Mouse (Mus musculus): ENCODE results near the gene Fgfr2.
A peak's percentile ranks its signal among the peaks of the same experiment; 100 is the strongest.
"Not testable (repeated sequence)": the region's sequence is repeated elsewhere in the genome, so short reads cannot be mapped to it uniquely, and the experiment has no call there.

Fgfr2 gene

GRCm38 (mm10) chr7:130668013-130668412 is 2455.1 kb downstream of the Fgfr2 start:
- DNase-seq = not testable (repeated sequence)

DNA sequence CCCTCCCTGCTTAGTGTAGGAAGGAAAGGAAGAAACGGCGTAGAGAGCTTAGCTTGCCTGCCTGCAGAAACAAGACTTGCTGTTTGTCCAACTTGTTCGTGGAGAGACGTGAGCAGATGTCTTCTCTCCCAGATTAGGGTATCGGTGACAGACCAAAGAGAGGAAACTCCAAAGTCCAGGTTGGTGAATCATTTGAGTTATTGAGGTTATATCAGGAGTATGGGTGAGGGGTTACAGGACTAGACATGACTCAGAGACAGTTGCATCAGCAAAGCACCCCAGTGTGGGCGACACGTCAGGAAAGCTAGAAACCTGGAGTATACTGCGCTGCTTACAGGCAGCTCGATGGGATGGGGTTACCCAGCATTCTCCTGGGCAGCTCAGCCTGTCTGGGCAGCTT is 2457.8 kb downstream of the Fgfr2 start:
- DNase-seq = no peak

GRCm38 (mm10) chr7:130664629-130665028 is 2458.5 kb downstream of the Fgfr2 start:
- DNase-seq = no peak

- no peak for DNase-seq
Observed at GRCm38 (mm10) chr7:130664037-130664436, 2459.1 kb downstream of the Fgfr2 start.

GRCm38 (mm10) chr7:130662869-130663268 is 2460.3 kb downstream of the Fgfr2 start:
- no peak for DNase-seq

DNA sequence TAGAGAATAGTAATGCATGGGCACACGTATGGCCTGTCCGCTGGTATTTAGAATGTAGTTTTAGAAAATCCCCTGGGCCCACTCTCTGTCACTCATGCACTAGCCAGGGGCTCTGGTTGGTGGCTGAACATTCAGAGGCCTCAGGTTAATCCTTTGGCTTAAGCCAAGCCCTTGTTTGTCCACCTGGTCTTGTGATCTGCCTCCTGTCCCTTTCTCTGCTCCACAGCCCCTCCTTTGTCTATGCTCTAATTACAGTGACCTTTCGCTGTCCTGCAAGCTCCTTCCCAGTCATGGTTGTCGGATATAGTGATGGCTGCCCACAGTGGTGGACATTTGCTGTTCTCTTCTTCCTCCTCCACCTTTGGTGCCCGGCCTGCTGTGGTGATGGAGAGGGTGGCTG is 2460.9 kb downstream of the Fgfr2 start:
- no peak for DNase-seq

DNA sequence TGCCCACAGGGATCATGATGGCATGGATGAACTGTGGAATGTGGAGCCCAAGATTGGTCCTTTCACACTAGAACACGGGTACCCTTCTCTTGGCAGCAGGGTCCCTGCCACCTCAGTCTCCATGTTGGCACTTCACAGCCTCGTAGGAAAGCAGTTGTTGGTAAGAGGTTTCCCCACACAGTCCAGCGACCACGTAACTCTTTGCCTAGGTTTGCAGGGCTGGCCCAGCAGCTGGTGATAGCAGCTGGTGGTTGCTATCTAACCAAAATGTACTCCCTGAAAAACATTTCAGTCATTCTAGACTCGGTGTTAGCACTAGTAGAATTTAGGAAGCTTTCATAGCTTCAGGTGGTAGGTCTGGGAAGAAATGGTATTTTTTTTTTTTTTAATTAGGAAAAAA is 2464.0 kb downstream of the Fgfr2 start:
- no peak for DNase-seq

GRCm38 (mm10) chr7:130657751-130658150 is 2465.4 kb downstream of the Fgfr2 start:
- DNase-seq = no peak

DNA sequence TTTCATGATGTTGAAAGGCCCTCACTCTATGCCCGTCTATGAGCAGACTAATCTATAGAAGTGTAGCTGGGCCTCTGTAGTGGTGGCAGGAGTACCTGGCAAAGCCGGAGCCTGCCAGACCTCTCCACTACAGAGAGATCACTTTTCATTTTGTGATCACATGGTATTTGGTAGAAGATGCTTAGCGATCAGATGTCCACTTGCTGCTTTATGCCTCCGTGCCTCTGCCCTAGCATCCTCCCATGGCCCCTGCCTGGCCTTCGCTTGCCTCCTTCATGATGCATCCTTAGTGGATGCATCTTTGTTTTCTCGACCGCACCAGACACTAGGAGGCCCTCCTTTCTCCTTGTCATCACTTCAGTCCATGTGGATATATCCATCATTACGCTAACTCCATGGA is 2466.2 kb downstream of the Fgfr2 start:
- DNase-seq = no peak

DNA sequence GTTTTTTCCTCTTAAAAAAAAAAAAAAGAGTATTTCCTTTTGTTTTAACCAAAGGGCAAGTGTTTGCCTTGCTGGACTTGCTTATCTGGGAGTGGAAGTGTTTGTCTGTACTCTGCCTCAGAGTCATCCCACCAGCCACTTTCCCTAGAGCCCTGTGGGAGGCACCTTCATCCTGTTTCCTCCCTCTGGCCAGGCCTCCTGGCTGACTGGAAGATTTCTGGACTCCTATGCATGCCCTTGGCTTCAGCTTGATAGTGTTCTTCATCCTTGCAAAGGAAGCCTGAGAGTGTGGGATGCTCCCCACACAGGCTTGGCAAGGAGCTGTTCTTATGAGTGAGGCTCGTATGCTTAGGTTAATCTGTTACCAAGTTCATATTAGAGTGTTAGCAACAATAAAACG is 2468.6 kb downstream of the Fgfr2 start:
- no peak for DNase-seq

GRCm38 (mm10) chr7:130653036-130653555 is 2470.1 kb downstream of the Fgfr2 start:
- no peak for DNase-seq

DNA sequence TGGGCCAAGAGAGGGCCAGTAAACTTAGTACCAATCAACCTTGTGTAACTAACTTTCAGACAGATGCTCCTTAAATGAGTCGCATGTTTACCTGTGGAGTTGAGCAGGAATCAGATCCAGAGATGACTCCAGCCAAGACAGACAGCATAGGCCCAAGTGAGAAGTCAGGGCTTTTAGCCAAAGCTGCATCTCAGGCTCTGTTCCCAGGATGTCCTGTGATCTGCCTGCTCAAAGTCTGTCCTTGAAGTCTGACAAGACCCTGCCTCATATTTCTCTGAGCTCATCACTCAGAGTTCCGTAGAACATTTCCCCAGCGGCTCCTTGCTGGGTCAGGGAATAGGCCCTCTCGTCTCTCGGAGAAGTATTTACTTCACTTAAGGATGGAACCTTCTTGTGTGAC is 2472.5 kb downstream of the Fgfr2 start:
- no peak for DNase-seq

GRCm38 (mm10) chr7:130649257-130649656 is 2473.9 kb downstream of the Fgfr2 start:
- DNase-seq = no peak

DNA sequence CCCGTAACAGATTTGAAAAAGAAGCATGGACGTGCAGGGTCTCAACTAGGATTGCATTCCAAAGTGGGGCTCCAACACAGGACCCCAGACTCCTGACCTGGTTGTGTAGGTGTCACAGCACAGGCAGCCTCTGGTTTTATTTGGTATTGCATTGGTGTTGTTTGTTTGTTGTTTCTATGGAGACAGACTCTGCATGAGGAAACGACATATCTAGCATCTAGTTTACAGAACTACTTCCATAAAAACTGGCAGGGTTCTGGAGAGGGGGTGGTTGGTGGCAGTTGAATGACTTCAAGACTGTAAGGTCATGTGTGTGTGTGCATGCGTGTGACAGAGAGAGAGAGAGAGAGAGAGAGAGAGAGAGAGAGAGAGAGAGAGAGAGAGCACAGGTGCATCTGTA is 2475.1 kb downstream of the Fgfr2 start:
- no peak for DNase-seq

- peak; percentile 21 to 37 for DNase-seq
Observed at GRCm38 (mm10) chr7:130646762-130647139, 2476.4 kb downstream of the Fgfr2 start.

DNA sequence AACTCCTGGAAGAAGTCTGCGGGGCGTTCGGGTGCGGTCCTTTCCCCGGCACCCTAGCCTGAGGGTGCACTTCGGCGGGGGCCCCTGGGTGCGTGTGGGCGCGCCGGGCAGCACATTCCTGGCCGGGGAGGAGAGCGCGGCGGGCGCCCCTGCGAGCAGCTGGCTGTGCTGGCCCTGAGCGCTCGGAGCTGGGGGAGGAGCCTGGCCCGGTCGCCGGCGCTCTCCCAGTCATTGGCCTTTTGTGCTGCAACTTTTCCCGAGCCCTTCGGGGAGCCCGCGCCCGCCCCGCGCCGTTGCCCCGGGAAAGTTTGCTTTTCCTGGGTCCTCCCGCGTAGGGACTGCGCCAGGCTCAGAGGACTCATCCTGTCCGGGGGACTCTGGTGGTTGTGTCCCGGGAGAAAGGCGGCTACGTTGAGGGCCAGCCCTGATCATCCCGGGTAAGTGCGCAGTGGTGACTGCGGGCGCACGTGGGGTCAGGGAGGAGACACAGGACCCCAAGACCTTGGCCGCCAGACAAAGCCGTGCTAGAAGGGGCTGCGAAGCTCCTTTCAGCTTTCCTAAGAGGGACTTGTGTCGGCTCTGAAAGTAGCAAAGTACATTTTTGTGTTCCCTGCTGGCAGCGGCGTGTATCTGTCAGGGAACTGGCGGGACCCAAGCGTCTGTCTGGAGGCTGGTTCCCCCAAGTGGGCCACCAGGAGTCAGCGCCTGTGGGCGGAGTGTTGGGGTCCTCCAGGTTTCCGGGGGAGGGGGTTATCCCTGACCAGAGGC is 2477.0 kb downstream of the Fgfr2 start:
- peak; percentile 38 to 44 for DNase-seq

- DNase-seq = no peak
Observed at GRCm38 (mm10) chr7:130645332-130645993, 2477.7 kb downstream of the Fgfr2 start.

- no peak for DNase-seq
Observed at GRCm38 (mm10) chr7:130640681-130641080, 2482.5 kb downstream of the Fgfr2 start.

DNA sequence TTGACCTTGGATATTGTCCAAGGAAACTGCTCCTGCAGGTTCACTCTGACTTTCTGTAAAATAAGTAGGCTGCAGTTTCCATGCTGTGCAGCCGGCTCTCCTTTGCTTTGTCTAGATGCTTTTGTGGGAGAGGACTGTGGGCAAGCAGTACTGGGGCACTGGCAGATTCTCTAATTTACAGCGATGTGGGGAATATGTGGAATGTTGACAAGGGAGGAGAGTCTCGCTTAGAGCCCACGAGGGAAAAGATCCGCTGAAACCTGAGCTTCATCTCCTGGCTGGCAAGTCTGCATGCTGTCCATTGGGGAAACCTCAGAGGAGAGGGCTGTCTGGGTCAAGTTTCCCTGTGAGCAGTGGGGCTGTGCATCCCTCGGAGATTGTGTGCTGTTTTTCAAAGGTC is 2485.3 kb downstream of the Fgfr2 start:
- no peak for DNase-seq

DNA sequence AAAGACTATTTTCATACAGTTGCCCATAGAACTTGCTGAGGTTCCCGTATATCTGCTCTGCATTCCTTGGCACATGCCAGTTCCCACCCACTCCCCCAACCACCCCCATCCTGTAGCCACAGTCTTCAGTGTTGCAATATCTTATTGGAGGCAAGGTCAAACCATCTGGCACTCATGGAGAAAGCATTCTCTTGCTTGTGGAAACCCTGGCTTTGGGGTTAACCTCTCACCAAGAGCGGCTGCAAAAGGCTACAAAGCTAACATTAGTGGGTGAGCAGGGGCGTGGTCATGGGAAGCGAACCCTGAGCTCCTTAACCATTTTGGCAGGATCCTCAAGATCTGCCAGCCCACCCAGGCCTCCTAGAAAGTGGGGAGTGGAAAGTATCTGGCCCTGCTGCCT is 2486.2 kb downstream of the Fgfr2 start:
- no peak for DNase-seq

GRCm38 (mm10) chr7:130636274-130636673 is 2486.9 kb downstream of the Fgfr2 start:
- DNase-seq = no peak

DNA sequence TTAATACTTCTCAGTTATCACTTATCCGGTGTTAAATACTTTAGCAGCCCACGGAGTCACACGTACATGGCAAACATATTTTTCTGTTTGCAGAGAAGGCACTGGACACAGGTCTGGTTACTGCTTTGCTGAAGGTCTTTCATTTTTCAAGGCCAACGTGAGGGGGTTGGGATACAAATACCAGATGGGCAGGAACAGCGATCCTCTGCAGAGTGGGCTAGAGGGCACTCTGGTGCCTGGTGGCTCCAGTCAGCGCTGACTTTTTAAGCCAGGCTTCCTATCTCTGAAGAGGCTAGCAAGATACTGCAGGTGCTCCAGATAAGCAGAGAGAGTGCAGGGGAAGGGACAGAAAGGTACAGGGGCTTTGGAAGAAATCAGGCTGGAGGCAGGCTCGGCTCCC is 2487.9 kb downstream of the Fgfr2 start:
- no peak for DNase-seq

DNA sequence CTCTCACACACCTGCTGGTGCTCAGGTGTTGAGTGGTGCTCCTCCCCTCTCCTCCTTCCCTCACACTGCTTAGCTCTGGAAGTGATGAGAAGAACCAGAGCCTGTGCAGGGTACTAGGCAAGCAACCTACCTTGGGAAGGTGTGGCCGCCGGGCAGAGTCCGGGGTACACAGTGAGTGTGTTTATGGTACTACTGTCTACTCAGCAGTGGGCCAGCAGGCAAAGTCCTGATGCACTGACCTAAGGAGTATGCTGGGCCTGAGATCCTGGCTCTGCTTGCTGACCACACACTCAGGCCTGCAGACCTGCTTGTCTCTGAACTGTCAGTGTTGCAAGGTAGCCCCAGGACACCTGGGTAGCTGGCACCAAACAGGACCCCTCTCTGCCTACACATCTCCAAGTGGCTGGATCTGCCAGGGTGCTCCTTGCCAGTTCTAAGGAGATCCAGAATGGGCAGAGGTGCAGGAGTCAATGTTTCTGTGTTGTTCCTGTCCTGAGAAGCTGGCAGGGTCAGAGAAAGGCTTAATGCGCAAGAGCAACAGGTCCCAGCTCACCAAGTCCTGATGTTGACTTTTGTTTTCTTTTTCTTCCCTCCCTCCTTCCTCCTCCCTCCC is 2488.8 kb downstream of the Fgfr2 start:
- no peak for DNase-seq

GRCm38 (mm10) chr7:130632379-130632732 is 2490.8 kb downstream of the Fgfr2 start:
- DNase-seq = no peak
